Mouse (Mus musculus) CH12.LX (cell line): ENCODE measurements around the gene Ttpal. TPM values are rescaled to one million over a fixed set of nuclear protein-coding genes. Genes with fewer than 3 reads are reported as not detected.

Source experiments
- DNase-seq: peaks from one replicate; pipeline ENCODE4 v3.0.0-alpha.2; 2013; ENCODE audit errors: extremely low read depth
- H3K27ac ChIP-seq: 2 replicates; pipeline ENCODE4 v1.5.1; 2012; ENCODE audit warnings: low read depth, mild to moderate bottlenecking, control low read depth, moderate library complexity; ENCODE audit not compliant: insufficient read depth
- H3K27me3 ChIP-seq: replicated peaks from 2 replicates; pipeline ENCODE3; 2012; ENCODE audit warnings: inconsistent platforms
- H3K36me3 ChIP-seq, 2 experiments: replicated peaks in 1 of 2; 2 replicates each; pipeline versions ENCODE3 to v1.6.1; 2012; ENCODE audit warnings: inconsistent platforms in 1 of 2, low read length in 1 of 2, mild to moderate bottlenecking in 1 of 2, mixed read lengths in 1 of 2, moderate library complexity in 1 of 2; ENCODE audit not compliant: control insufficient read depth in 1 of 2, insufficient read depth in 1 of 2
- H3K4me1 ChIP-seq, 2 experiments: 2 replicates each; pipeline ENCODE4 v1.6.1; 2012; ENCODE audit warnings: inconsistent platforms in 1 of 2, moderate library complexity in 1 of 2; ENCODE audit not compliant: insufficient read depth in 2 of 2, control insufficient read depth in 1 of 2
- H3K4me2 ChIP-seq: 2 replicates; pipeline ENCODE4 v1.6.1; 2012; ENCODE audit warnings: low read depth, mild to moderate bottlenecking, control low read depth; ENCODE audit not compliant: poor library complexity, insufficient read depth, severe bottlenecking
- H3K4me3 ChIP-seq, 3 experiments: fragments of 150-350 bp in 1 of 3; sonication (generic) in 1 of 3; replicated peaks in 1 of 3; 2 replicates each; pipeline versions ENCODE3 to v1.5.1; 2011 to 2012; ENCODE audit warnings: low read depth in 2 of 3, low read length in 2 of 3, mild to moderate bottlenecking in 2 of 3, moderate library complexity in 2 of 3, control low read depth in 1 of 3, improper control_type of control experiment in 1 of 3, inconsistent platforms in 1 of 3, mixed read lengths in 1 of 3; ENCODE audit not compliant: poor library complexity in 1 of 3
- H3K79me2 ChIP-seq: replicated peaks from 2 replicates; pipeline ENCODE4 v1.6.1; 2012; ENCODE audit warnings: mild to moderate bottlenecking, moderate library complexity; ENCODE audit not compliant: control insufficient read depth, poor library complexity, insufficient read depth, severe bottlenecking; ENCODE audit errors: extremely low read depth
- H3K9ac ChIP-seq: 2 replicates; pipeline ENCODE4 v1.6.1; 2012; ENCODE audit warnings: low read depth, mild to moderate bottlenecking, control low read depth, moderate library complexity; ENCODE audit not compliant: insufficient read depth
- H3K9me3 ChIP-seq: replicated peaks from 2 replicates; pipeline ENCODE3; 2012; ENCODE audit warnings: low read length, inconsistent platforms, mixed read lengths
- BHLHE40 ChIP-seq: IDR thresholded peaks from 2 replicates; pipeline ENCODE4 v1.6.1; 2011; ENCODE audit warnings: mild to moderate bottlenecking, low read depth, low read length, improper control_type of control experiment
- CHD1 ChIP-seq: IDR thresholded peaks from 2 replicates; pipeline ENCODE4 v1.6.1; 2012; ENCODE audit warnings: low read depth, low read length, improper control_type of control experiment, inconsistent platforms
- CHD2 ChIP-seq: IDR thresholded peaks from 2 replicates; pipeline ENCODE4 v1.6.1; 2011; ENCODE audit warnings: low read length, improper control_type of control experiment
- CTCF ChIP-seq, 2 experiments: IDR thresholded peaks in 1 of 2; conservative IDR thresholded peaks in 1 of 2; 2 replicates each; pipeline ENCODE4 v1.5.1; 2011 to 2012; ENCODE audit warnings: low read depth in 2 of 2, low read length in 2 of 2, improper control_type of control experiment in 1 of 2, inconsistent platforms in 1 of 2, mild to moderate bottlenecking in 1 of 2, moderate library complexity in 1 of 2
- E2F4 ChIP-seq: IDR thresholded peaks from 2 replicates; pipeline ENCODE4 v1.6.1; 2011; ENCODE audit warnings: low read depth, low read length, improper control_type of control experiment; ENCODE audit not compliant: insufficient replicate concordance
- ELF1 ChIP-seq: IDR thresholded peaks from 2 replicates; pipeline ENCODE4 v1.6.1; 2014; ENCODE audit warnings: low read depth, mild to moderate bottlenecking, inconsistent platforms, low read length, improper control_type of control experiment
- EP300 ChIP-seq: IDR thresholded peaks from 2 replicates; pipeline ENCODE4 v1.6.1; 2011; ENCODE audit warnings: low read length, improper control_type of control experiment
- ETS1 ChIP-seq: conservative IDR thresholded peaks from 2 replicates; pipeline ENCODE4 v1.6.1; 2012; ENCODE audit warnings: low read depth, mild to moderate bottlenecking, inconsistent platforms, low read length, improper control_type of control experiment, moderate library complexity
- GABPA ChIP-seq: IDR thresholded peaks from 2 replicates; pipeline ENCODE4 v1.6.1; 2012; ENCODE audit warnings: low read depth, low read length, improper control_type of control experiment, inconsistent platforms; ENCODE audit not compliant: insufficient replicate concordance
- HCFC1 ChIP-seq: IDR thresholded peaks from 2 replicates; pipeline ENCODE4 v1.6.1; 2012; ENCODE audit warnings: low read depth, mild to moderate bottlenecking, inconsistent platforms, low read length, improper control_type of control experiment
- IRF4 ChIP-seq: IDR thresholded peaks from 2 replicates; pipeline ENCODE4 v1.6.1; 2014; ENCODE audit warnings: low read depth, mild to moderate bottlenecking, inconsistent platforms, low read length, improper control_type of control experiment
- JUN ChIP-seq: IDR thresholded peaks from 2 replicates; pipeline ENCODE4 v1.6.1; 2011; ENCODE audit warnings: low read depth, mild to moderate bottlenecking, low read length, improper control_type of control experiment, moderate library complexity; ENCODE audit not compliant: insufficient read depth
- JUND ChIP-seq: conservative IDR thresholded peaks from 2 replicates; pipeline ENCODE4 v1.6.1; 2011; ENCODE audit warnings: low read depth, low read length, improper control_type of control experiment
- KAT2A ChIP-seq: IDR thresholded peaks from 2 replicates; pipeline ENCODE4 v1.6.1; 2012; ENCODE audit warnings: low read length, improper control_type of control experiment, inconsistent platforms; ENCODE audit not compliant: insufficient replicate concordance
- MAFK ChIP-seq: IDR thresholded peaks from 2 replicates; pipeline ENCODE4 v1.6.1; 2011; ENCODE audit warnings: low read length, improper control_type of control experiment; ENCODE audit not compliant: insufficient replicate concordance
- MAX ChIP-seq: IDR thresholded peaks from 2 replicates; pipeline ENCODE4 v1.6.1; 2011; ENCODE audit warnings: low read length, improper control_type of control experiment
- MAZ ChIP-seq: IDR thresholded peaks from 2 replicates; pipeline ENCODE4 v1.6.1; 2012; ENCODE audit warnings: low read depth, mild to moderate bottlenecking, inconsistent platforms, low read length, improper control_type of control experiment, moderate library complexity
- MEF2A ChIP-seq: IDR thresholded peaks from 2 replicates; pipeline ENCODE4 v1.6.1; 2014; ENCODE audit warnings: low read depth, mild to moderate bottlenecking, inconsistent platforms, low read length, improper control_type of control experiment, borderline replicate concordance
- MXI1 ChIP-seq: IDR thresholded peaks from 2 replicates; pipeline ENCODE4 v1.6.1; 2011; ENCODE audit warnings: mild to moderate bottlenecking, low read depth, low read length, improper control_type of control experiment
- MYC ChIP-seq: IDR thresholded peaks from 2 replicates; pipeline ENCODE4 v1.6.1; 2011; ENCODE audit warnings: low read depth, mild to moderate bottlenecking, improper control_type of control experiment, low read length
- NELFE ChIP-seq: IDR thresholded peaks from 2 replicates; pipeline ENCODE4 v1.6.1; 2011; ENCODE audit warnings: low read depth, low read length, improper control_type of control experiment
- NRF1 ChIP-seq: IDR thresholded peaks from 2 replicates; pipeline ENCODE4 v1.6.1; 2014; ENCODE audit warnings: low read depth, mild to moderate bottlenecking, inconsistent platforms, low read length, improper control_type of control experiment, moderate library complexity
- PAX5 ChIP-seq: IDR thresholded peaks from 2 replicates; pipeline ENCODE4 v1.6.1; 2012; ENCODE audit warnings: low read length, inconsistent platforms, mixed read lengths
- POLR2A ChIP-seq: IDR thresholded peaks from 2 replicates; pipeline ENCODE4 v1.6.1; 2011; ENCODE audit warnings: low read depth, mild to moderate bottlenecking, improper control_type of control experiment, low read length
- POLR2AphosphoS2 ChIP-seq: IDR thresholded peaks from 2 replicates; pipeline ENCODE4 v1.6.1; 2011; ENCODE audit warnings: low read depth, low read length, improper control_type of control experiment
- RAD21 ChIP-seq: IDR thresholded peaks from 2 replicates; pipeline ENCODE4 v1.6.1; 2011; ENCODE audit warnings: low read depth, mild to moderate bottlenecking, low read length, improper control_type of control experiment, moderate library complexity
- RCOR1 ChIP-seq: conservative IDR thresholded peaks from 2 replicates; pipeline ENCODE4 v1.6.1; 2012; ENCODE audit warnings: low read depth, mild to moderate bottlenecking, inconsistent platforms, low read length, improper control_type of control experiment
- SIN3A ChIP-seq: IDR thresholded peaks from 2 replicates; pipeline ENCODE4 v1.6.1; 2012; ENCODE audit warnings: low read length, improper control_type of control experiment, inconsistent platforms
- SMC3 ChIP-seq: IDR thresholded peaks from 2 replicates; pipeline ENCODE4 v1.6.1; 2011; ENCODE audit warnings: low read depth, low read length, improper control_type of control experiment
- TBP ChIP-seq: conservative IDR thresholded peaks from 2 replicates; pipeline ENCODE4 v1.6.1; 2011; ENCODE audit warnings: low read depth, low read length, improper control_type of control experiment
- TCF12 ChIP-seq: IDR thresholded peaks from 2 replicates; pipeline ENCODE4 v1.6.1; 2014; ENCODE audit warnings: low read depth, mild to moderate bottlenecking, inconsistent platforms, low read length, improper control_type of control experiment
- UBTF ChIP-seq: IDR thresholded peaks from 2 replicates; pipeline ENCODE4 v1.6.1; 2012; ENCODE audit warnings: low read depth, mild to moderate bottlenecking, inconsistent platforms, low read length, improper control_type of control experiment, moderate library complexity
- USF1 ChIP-seq: IDR thresholded peaks from 2 replicates; pipeline ENCODE4 v1.6.1; 2014; ENCODE audit warnings: low read depth, mild to moderate bottlenecking, inconsistent platforms, low read length, improper control_type of control experiment
- USF2 ChIP-seq: conservative IDR thresholded peaks from 2 replicates; pipeline ENCODE4 v1.6.1; 2011; ENCODE audit warnings: low read depth, low read length, improper control_type of control experiment
- ZC3H11A ChIP-seq: IDR thresholded peaks from 2 replicates; pipeline ENCODE4 v1.6.1; 2012; ENCODE audit warnings: low read depth, mild to moderate bottlenecking, inconsistent platforms, low read length, improper control_type of control experiment
- ZKSCAN1 ChIP-seq: IDR thresholded peaks from 2 replicates; pipeline ENCODE4 v1.6.1; 2012; ENCODE audit warnings: low read depth, inconsistent platforms, low read length, improper control_type of control experiment, borderline replicate concordance
- ZMIZ1 ChIP-seq: IDR thresholded peaks from 2 replicates; pipeline ENCODE4 v1.6.1; 2012; ENCODE audit warnings: low read depth, mild to moderate bottlenecking, inconsistent platforms, low read length, improper control_type of control experiment
- ZNF384 ChIP-seq: IDR thresholded peaks from 2 replicates; pipeline ENCODE4 v1.6.1; 2012; ENCODE audit warnings: low read depth, low read length, improper control_type of control experiment, inconsistent platforms
- dilution Hi-C: fragments of 300-500 bp; cut with MboI; formaldehyde crosslinking; loops from 2 replicates; pipeline ENCODE4 v1.14.3; 2020; ENCODE audit warnings: low sequenced_read_pairs; ENCODE audit not compliant: extremely low pct_unique_long_range_greater_than_20kb, extremely low pct_ligation_motif_present
- in situ Hi-C: fragments of 300-500 bp; cut with MboI; formaldehyde crosslinking; loops from 3 replicates; pipeline ENCODE4 v1.14.3; 2019; ENCODE audit warnings: low sequenced_read_pairs, low pct_ligation_motif_present, low pct_unique_long_range_greater_than_20kb, mixed read lengths
- polyA plus RNA-seq: library from polyadenylated mRNA; unstranded; fragments of >175 nt; gene quantifications from 2 replicates; pipeline ENCODE4 v1.2.1, GENCODE M21; 2012; ENCODE audit warnings: low read depth; ENCODE audit not compliant: insufficient read length
- total RNA-seq, 2 experiments: library from RNA; depleted of rRNA; stranded (reverse); fragments of 300-350 nt in 1 of 2; fragments of >200 nt in 1 of 2; gene quantifications; 2 replicates each; pipeline ENCODE4 v1.2.3; 2012 to 2014

The Ttpal gene
- total and polyA plus RNA-seq, 3 experiments = 21.9 to 38.9 (median 25.7) TPM

GRCm38 (mm10) chr2:163642685-163643575 lies 40.8 kb downstream of the Ttpal start:
- H3K79me2 ChIP-seq = peaks cover 62% of the 10 kb centered on the region
- H3K9me3 ChIP-seq = no peaks in the 10 kb centered on the region
- peak overlapping the region; percentile 84 for H3K9ac ChIP-seq
- in situ Hi-C loops = no loop called here
- peaks cover 5 to 44% of the 10 kb centered on the region in 2 experiments for H3K4me1 ChIP-seq
- peak; percentile 97 for DNase-seq
- TF ChIP-seq IRF4 (peak; percentile 95), CHD1 (no peak), ZMIZ1 (peak; percentile 98), ETS1 (peak; percentile 79), SMC3 (peak; percentile 5; the same call in 1 of the 2 replicates), BHLHE40 (peak; percentile 69), POLR2AphosphoS2 (peak; percentile 98), NRF1 (no peak; the same call in 1 of the 2 replicates), MAFK (no peak; the same call in 1 of the 2 replicates), SIN3A (peak; percentile 94), KAT2A (0 out of 2 replicates have a peak, but pooled peaks have one; percentile 67), ELF1 (peak; percentile 61), TCF12 (peak; percentile 100), HCFC1 (peak; percentile 25; the same call in 1 of the 2 replicates), POLR2A (peak; percentile 97), GABPA (no peak), MAZ (peak; percentile 84; the same call in 1 of the 2 replicates), ZNF384 (peak; percentile 89), NELFE (peak; percentile 97), ZC3H11A (no peak), MEF2A (peak; percentile 93), MAX (peak; percentile 66), RCOR1 (peak; percentile 96; the same call in 1 of the 2 replicates), JUND (0 out of 2 replicates have a peak, but pooled peaks have one; percentile 10), CTCF (conservative IDR thresholded peaks at IDR 0.05 in 1 of 2, IDR thresholded peaks at IDR 0.05 in 1 of 2; ENCODE audit: low read depth in 2 of 2, low read length in 2 of 2) (no peak; a peak in 1 of 4 replicates), UBTF (no peak), ZKSCAN1 (no peak), JUN (peak; percentile 22; the same call in 1 of the 2 replicates), RAD21 (no peak), USF2 (no peak), MXI1 (no peak; the same call in none of the 2 replicates), USF1 (no peak), TBP (peak; percentile 96), MYC (peak; percentile 79), E2F4 (peak; percentile 97), PAX5 (no peak), EP300 (peak; percentile 97), CHD2 (peak; percentile 80)
- TF ChIP-seq, all 38 proteins: peak for 25
- Histone ChIP-seq H3K4me2 (peak overlapping the region; percentile 100), H3K27ac (peak overlapping the region; percentile 98), H3K27me3 (no peaks in the 10 kb centered on the region), H3K4me3 (peak overlapping the region; percentile 71 to 77 (median 75)), H3K36me3 (peaks cover 28 to 34% of the 10 kb centered on the region in 2 experiments)
- dilution Hi-C loops = no loop called here
